Mouse (Mus musculus): ENCODE data around the gene Rnf168.
A peak's percentile ranks its signal among the peaks of the same experiment; 100 is the strongest.

Gene Rnf168

GRCm38 (mm10) chr16:32312859-32313258, 35.6 kb downstream of the Rnf168 start:
- no peak for DNase-seq (ENCODE audit: low read depth, low spot score)

GRCm38 (mm10) chr16:32316601-32317000, 39.3 kb downstream of the Rnf168 start:
- DNase-seq (ENCODE audit: low read depth, low spot score) = no peak

GRCm38 (mm10) chr16:32323953-32324352, 46.7 kb downstream of the Rnf168 start:
- no peak for DNase-seq (ENCODE audit: low read depth, low spot score)

GRCm38 (mm10) chr16:32330876-32331670, 53.8 kb downstream of the Rnf168 start:
- DNase-seq (ENCODE audit: low read depth, low spot score) = no peak

GRCm38 (mm10) chr16:32332040-32332555, 54.8 kb downstream of the Rnf168 start, which contains the start of gene Ubxn7:
Gene Ubxn7 (plus strand): TSS chr16:32332257.
- DNase-seq (ENCODE audit: low read depth, low spot score) = peak; percentile 97

- DNase-seq (ENCODE audit: low read depth, low spot score) = peak; percentile 61
Measured at GRCm38 (mm10) chr16:32332556-32333511, 55.6 kb downstream of the Rnf168 start.

GRCm38 (mm10) chr16:32335146-32335545, 57.9 kb downstream of the Rnf168 start:
- no peak for DNase-seq (ENCODE audit: low read depth, low spot score)

GRCm38 (mm10) chr16:32336026-32336780, 58.9 kb downstream of the Rnf168 start:
- no peak for DNase-seq (ENCODE audit: low read depth, low spot score)

GRCm38 (mm10) chr16:32337001-32337400, 59.7 kb downstream of the Rnf168 start:
- no peak for DNase-seq (ENCODE audit: low read depth, low spot score)

GRCm38 (mm10) chr16:32340451-32340850, 63.2 kb downstream of the Rnf168 start:
- DNase-seq (ENCODE audit: low read depth, low spot score) = no peak

- DNase-seq (ENCODE audit: low read depth, low spot score) = no peak
Measured at GRCm38 (mm10) chr16:32345521-32345920, 68.3 kb downstream of the Rnf168 start.

GRCm38 (mm10) chr16:32350776-32351175, 73.5 kb downstream of the Rnf168 start:
- peak; percentile 27 for DNase-seq (ENCODE audit: low read depth, low spot score)
